Mouse (Mus musculus) kidney, adult 8-10 months (tissue): ENCODE measurements around the gene Ktn1.

ENCODE experiments used
- DNase-seq, 2 experiments: peaks; one replicate each; pipeline ENCODE4 v3.0.0; 2022

Gene Ktn1

DNA sequence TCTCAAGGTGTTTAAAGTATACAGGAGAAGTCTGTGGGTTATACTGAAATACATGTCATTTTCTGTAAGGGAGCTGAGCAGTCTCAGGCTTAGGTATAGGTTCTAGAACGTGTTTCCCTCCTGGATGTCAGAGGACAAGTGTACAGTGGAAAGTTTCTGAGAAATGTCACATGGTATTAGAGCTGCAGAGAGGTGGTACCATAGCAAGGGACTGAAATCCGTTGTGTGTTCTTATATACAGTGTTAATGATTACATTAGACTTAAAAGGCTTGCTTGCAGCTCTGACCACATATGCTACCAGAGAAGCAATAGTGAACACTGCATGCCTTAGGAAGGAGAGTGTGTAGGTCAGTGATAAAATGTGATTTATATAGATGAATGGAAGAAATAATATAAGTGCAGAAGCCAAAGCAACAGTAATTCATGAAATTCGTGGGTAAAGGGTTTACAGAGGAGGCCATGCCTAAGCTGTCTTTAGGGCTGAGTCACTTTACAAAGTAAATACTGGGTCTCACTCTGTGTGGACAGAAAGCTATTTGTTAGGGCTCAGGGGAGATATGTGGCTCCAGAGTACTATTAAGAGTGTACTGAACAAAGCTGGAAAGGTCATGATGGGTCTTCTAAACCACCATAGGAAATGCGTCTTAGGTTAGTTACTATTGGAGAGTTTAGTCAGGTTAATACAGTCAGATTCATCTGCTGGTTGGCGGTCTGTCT is 17.0 kb downstream of the Ktn1 start:
- no peak for DNase-seq

DNA sequence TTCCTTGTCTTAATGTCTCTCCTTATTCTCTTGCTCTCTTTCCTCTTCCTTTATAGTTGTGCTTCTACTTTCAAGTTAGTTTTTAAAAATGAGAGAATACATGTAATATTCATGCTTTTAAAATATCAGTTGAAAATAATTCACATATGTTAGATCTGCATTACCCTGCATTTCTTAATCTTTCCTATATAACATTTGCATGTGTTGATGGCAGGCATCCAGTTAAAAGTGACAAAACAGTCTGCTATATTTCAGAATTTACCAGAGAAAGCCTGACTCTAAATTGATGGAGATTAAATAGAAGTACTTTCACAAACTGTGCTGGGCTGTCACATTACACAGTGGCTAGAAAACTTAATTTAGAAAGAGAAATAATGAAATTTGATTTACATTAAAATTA is 19.8 kb downstream of the Ktn1 start:
- no peak for DNase-seq

DNA sequence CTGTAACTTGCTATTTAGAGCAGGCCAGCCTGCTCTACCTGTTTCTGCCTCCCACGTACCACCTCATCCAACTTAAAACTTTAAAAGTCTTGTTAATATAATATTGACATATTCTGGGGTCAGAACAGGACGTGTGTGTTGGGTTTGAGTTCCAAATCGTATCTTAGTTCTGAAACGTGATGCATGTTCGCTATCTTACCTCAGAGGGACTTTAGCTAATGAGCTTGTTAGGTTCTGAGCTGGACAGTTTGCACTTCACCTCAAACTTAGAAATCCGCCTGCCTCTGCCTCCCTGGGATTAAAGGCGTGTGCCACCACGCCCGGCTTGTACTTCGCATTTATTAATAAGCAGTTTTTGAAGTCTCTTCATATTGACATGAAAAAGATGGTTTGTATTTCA is 34.6 kb downstream of the Ktn1 start:
- DNase-seq: no peak

DNA sequence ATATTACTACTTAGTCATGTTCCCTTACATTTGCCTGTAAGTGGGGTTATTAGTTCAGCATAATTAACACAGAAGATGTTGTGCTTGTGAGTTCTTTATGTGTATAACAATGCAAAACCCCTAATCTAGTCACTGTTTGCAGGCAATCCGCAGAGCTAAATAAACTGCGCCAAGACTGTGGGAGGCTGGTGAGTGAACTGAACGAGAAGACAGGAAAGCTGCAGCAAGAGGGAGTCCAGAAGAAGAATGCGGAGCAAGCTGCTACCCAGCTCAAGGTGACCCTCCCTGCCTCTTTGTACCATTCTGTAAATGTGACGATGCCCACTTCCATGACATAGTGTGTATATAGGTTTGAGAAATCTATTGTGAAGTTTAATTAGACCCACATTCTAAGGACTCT is 36.3 kb downstream of the Ktn1 start:
- no peak for DNase-seq

DNA sequence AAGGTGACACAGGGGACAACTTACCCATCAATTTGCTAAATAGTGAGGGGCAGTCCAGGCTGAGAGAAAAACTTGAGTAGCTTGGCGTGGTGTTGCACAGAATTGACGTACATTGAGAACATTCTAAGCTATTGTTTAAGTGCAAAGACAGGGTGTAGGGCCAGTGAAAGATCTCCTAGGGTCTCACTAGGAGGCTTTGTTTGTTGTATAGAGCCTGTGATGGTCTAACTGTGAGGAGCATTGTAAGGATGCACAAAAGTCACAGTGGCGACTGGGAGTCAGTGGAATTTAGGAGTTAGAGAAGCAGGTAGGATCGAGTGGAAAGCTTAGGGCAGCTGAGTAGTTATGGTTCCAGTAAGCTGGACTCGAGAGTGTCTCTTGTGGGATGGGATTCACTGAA is 50.9 kb downstream of the Ktn1 start:
- no peak for DNase-seq

DNA sequence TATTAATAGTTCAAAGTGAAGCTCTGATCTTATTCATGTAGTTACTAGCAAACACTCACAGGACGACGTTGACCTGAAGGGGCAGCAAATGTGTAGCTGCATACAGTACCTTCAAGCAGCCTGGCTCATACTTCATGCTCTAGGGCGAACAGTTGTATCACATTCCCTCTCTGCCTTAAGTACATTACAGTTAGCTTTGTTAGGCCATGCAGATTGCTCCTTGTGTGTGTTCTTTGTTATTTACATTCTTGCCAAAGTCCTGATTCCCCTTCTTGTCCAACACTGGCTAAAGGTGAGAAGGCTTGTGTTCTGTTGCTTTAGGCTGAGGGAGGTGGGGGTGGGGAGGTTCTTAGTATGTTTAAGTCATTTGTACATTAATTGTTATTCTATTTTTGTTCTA is 61.3 kb downstream of the Ktn1 start:
- DNase-seq: no peak

DNA sequence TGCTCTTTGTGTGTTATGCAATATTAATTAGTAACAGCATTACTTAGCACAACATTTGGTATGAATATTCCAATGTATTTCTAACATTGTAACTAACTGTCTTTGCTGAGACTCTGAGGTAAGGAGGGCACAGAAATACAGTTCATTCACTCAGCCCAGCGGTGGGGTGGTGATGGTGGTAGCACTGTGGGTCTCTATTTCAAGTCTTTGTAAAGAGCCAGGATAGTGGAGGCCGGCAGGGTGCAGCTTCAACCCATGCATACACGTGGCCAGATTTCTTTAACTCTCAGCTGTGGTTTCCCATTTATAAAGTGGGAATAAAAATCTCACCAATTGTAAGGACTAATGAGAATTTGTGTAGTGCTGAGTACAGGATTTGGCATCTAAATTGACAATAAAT is 67.5 kb downstream of the Ktn1 start:
- no peak for DNase-seq

DNA sequence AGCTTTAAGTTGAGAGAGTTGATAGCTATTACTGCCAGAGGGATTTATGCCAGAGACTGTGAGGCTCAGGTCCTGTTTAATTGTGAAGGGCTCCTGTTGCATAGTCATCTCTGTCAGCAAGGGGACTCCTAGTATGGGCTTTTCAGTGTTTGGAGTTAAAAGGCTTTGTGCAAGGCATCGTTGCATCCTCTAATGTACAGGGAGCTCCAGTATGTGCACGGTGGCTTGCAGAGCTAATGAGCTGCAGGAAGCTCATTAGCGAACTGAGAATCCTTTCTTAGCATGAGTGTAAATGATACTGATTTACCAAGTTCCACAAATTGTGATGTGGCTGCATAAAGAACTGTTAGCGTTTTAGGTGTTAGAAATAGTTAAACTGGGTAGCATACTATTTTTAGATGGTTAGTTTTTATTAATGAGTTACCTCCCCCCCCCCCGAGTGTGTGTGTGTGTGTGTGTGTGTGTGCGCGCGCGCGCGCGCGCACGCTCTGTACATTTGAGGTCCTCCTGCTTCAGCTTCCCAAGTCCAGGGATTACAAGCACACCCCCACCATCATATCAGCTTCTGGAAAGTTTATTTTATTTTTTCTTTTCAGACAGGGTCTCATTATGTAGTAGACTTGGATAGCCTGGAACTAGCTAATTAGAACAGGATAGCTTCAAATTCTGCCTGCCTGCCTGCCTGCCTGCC is 69.8 kb downstream of the Ktn1 start:
- no peak for DNase-seq

DNA sequence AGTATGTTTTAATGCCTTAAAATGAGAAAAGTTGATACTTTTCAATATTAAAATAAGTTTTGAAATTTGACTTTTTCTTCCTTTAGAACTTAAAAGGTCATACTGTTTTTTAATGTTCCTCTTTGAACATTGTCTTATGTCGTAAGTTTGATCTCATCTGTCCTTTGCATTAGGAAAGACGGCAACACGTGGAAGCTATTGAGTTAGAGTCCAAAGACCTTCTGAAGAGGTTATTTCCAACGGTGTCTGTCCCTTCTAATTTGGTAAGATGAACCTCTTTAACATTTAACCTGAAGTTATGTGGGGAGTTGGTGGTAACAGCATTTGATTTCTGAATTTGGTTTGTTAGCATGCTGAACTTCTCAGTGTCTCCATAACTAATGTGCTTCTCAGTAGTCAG is 71.8 kb downstream of the Ktn1 start:
- no peak for DNase-seq

DNA sequence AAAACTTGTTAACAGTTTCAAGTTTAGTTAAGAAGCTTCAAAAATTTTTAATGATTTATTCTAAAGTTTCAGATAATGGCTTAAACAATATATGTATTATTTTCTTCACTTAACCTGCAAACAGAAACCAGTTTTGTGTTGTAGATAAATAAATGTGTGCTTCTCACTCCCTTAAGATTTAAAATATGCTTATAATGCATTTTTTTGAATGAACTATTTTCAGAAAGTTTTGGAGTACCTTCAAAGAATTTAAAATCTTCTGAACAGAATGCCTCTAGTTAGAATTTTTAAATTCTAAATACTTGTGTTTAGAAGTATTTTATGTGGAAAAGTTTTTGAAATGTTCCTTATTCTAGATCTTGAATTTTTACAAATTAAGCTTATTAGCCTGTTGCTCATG is 74.8 kb downstream of the Ktn1 start:
- no peak for DNase-seq

DNA sequence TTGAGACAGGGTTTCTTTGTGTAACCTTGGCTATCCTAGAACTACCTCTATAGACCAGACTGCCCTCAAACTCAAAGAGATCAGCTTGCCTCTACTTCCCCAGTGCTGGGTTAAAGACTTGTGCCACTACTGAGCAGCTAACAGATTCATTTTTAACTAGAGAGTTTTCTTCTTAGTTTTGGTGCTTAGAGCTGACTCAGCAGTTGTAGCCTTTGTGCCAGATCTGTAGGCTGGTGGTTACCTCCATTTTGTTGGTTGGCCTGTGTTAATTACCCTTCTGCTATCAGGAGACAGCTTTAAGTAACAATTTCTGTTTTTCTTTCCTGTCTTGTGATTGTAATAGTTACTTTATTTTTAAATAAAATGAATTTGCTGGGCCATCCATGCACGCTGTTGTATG is 80.3 kb downstream of the Ktn1 start:
- no peak for DNase-seq

DNA sequence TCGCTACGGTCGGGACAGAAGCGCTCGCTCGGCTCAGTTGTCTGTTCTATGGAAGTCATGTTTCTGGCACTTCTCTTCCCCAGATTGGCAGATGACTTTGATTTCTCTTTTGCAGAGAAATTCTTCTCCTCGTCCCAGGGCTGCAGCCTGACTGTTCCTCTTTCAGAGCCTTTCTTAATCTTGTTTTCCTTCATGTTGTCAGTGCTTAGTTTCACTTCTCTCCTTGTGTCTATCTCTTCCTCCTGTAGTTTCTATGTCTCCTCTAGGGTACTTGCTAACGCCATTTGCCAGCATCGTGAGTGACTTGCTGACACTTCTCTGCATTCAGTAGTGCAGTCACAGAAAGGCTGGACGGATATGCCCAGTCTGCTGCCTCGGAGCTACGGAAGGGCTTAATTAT is 87.1 kb downstream of the Ktn1 start:
- DNase-seq: no peak

DNA sequence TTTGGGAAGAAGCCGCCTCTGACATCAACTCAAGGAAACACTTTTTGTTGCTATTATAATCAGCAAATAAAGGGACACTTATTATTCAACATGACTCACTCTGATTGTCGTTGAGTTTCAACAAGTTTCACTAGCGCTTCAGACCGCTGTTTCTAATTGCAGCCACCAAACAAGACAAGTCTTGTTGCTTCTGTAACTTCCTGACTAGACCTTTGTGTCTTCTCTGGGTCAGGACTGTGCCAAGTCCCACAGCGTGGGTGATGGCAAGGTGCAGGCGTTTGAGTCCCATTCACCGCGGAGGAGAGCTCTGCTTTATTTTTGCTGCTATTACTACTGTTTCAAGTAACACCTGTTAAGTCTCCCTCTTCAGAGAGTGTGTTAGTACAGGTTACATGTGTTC is 88.2 kb downstream of the Ktn1 start:
- no peak for DNase-seq

DNA sequence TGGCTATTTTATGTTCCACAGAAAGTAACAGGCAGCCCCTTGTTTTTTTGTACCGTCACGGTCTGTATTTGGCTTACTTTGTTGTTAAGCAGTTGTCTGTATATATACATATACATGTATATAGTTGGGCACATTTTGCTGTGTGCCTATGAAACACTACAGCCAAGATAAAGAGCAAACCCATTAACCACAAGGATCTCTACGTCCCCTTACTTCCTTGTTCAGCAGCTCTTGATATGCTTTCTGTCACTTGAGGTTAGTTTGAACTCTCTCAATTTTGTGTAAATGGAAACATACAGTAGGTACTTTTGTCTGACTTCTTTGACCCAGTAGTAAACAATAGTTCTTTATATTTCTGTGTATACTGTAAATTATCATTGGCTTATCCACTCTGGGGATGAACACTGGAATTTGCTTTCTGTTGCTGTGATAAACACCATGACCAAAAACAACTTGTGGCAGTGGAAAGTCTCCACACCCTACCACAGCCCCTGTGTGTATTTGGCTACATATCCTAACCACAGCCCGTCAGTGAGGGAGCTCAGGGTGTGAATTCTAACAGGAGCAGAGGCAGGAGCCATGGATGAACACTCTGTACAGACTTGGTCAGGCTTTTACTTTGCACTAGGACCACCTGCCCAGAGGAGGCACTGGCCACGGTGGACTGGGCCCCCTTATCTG is 92.2 kb downstream of the Ktn1 start:
- DNase-seq: no peak

DNA sequence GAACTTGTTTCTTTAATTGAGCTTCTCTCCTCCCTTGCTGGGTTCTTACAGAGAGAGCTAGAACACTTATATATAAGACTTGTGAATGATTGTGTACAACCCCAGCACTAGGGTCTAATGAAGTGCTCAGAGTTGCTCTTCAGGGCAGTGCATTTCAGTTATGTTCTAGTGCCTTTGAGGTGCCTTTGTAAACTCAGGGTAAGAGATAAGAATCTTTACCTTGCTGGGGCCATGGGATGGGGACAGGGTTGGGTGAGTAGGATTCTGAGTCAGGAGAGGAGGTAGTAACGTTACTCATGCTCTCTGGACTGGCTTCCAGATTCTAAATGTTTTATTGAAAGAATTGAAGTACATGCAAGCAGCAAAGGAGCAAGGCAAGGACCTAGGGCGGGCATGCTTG is 92.8 kb downstream of the Ktn1 start:
- no peak for DNase-seq

DNA sequence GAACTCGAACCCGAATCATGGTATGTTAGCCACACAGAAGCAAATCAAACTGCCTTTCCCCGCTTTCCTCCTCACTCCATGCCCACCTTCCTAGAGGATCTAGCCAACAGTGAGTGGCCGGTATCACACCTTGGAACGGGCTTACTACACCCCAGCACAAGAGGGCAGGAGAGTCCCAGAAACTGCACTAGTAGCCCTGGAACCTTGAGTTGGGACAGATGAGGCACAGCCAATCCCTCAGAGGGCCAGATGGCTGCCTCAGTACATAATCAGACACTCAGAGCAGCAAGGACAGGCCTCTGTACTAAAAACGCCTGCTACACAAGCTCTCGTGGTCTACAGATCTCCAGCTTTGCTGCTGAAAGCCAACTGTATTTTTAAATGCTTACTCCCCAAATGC is 94.4 kb downstream of the Ktn1 start:
- DNase-seq: no peak

DNA sequence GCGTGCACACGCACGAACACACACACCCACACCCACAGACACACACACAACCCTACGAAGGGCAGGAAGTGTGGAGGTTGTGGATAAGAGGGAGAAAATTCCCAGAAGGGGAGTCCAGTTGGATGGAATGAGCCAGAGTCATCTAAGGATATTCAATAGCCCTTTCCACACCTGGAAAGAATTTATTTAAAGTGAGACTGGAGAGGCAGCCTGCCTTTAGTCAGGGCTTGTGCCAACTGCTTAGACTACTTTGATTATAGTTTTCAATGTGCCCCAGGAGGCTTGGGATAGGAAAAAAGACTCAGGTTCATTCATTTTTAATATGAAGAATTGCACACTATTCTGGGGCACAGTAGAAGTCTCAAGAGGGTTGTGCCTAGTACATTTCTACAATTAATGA is 96.8 kb downstream of the Ktn1 start:
- DNase-seq: no peak

DNA sequence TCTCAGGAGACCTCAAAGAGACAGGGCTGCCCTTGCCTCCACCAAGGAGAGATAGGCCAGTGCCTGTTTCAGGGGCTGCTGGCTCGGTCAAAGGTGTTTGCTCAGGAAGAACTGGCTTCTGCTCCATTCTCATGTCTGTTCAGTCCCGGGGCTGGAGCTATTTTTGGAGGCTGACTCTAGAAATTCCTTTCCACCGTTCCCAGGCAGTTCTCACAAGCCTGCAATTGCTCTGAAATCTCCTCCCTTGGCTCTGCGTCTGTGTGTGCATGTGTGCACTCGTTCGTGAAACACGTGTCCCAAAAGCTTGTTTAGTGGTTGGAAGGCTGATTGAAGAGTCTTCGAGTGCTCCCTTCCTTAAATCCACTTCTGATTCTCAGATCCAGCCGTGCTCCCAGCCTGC is 99.3 kb downstream of the Ktn1 start:
- DNase-seq: peak; percentile 33 to 41

DNA sequence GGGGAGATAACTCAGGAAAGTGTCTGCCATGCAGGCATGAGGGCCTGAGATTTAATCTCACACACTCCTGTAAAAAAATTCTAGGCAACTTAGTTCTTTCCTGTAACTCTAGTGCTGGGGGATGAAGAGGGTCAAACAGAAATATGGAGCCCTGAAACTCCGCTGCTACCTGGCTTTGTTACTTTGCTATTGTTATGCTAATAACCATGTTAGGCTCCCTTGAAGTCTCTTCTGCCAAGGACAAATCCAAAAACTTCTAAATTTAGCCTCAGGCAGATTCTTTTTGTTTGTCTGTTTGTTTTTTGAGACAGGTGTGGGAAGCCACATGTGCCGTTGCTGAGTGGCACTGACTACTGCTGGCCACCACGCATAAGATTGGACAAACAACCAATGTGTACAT is 100.5 kb downstream of the Ktn1 start:
- no peak for DNase-seq

DNA sequence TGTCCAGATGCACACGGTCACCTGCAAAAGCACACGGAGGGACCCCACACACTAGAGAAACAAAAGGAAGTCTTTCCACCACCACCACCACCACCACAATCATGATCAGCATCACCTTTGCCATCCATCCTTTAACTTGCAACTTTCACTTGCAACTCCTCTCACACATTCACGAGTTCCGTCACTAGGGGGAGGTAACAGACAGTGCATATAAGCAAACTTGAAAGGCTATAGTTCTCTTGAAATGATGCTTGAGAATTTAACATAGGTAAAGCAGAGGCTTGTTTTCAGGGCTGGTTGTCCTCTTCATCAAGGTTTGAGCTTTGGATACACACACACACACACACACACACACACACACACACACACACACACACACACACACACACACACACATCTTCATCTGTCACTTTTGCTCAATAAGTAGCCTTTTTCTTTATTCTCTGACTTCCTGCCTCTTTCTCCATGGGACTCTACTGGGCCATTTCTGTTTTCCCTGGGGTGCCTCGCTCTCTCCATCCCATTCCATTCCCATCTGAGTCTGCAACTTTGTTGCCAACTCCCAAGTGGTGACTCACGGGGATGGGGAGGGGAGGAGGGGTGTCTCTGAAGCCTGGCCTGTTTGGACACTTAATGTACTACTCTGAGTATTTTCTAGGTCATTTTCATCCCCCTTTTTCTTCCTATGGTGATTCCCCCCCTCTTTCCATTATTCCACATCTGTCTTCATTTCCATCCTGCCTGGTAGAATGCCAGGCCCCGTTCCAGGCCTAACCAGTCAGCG is 103.4 kb downstream of the Ktn1 start:
- DNase-seq: peak; percentile 59 to 68

DNA sequence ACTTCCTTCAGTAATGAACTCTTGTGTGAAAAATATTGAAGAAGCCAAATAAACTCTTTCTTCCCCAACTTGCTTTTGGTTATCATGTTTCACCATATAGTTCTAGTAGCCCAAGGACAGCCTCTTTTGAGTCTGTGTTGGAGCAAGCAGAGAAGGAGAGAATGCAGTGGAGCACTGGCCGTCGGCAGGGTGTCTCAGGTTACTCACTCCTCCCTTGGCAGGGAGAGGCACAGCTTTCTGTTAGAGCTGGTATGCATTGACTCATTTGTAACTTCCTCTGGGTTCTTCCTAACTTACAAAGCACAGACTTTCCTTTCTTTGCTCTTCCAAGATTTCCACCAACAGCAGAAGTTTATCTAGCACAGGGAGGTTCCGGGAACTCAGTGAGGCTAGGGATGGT is 105.3 kb downstream of the Ktn1 start:
- DNase-seq: no peak

DNA sequence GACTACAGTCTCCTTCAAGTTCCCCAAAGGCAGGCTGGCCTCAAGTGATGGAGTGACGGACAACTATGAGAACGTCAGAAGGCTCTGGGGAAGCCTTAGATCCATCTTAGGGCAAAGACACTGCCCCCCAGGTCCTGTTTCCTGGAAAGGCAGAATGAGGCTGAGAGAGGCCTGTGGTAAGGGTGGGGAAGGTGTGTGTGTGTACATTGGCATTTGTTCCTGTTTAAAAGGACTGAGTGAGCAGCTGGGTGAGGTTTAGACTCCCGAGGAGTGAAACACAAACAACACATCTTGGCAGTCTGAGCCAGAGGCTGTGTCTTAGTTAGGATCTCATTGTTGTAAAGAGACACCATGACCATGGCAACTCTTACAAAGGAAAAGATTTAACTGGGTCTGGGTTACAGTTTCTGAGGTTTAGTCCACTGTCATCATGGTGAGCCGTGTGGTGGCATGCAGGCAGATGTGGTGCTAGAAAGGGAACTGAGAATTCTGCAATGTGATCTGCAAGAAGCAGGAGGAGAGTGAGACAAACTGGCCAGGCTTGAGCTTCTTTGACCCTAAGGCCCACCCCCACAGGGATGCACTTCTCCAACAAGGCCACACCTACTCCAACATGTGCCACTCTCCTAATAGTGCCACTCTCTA is 106.1 kb downstream of the Ktn1 start:
- DNase-seq: no peak

DNA sequence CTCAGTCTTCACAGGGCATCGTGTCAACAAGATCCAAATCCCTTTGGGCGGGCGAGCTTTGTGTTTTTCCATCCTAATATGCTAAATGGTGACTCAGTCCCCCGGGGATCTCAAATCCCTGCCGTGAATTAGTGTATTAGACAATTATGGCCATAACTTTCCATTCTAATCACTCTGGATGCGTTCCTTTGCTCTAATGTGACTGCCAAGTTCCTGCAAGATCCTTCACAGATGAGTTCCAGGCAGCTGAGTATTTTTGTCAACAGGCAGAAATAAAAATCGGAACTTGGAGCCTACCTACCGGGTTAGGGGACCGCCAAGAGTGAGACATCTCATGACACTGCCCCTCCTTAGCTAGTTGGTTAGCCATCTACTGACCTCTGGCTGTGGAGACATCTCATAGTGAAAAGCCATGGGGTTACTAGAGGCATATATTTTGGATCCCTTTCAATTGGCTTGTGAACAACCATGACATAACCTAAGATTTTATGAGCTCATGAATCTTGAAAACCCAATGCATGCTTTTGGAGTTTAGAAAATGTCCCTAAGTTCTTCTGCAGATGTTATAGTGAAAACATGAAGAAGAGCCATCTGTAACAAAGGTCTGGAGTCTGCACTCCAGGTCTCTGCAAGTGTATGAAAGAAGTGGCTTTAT is 108.3 kb downstream of the Ktn1 start:
- DNase-seq: no peak
